In the genomic region with DNA sequence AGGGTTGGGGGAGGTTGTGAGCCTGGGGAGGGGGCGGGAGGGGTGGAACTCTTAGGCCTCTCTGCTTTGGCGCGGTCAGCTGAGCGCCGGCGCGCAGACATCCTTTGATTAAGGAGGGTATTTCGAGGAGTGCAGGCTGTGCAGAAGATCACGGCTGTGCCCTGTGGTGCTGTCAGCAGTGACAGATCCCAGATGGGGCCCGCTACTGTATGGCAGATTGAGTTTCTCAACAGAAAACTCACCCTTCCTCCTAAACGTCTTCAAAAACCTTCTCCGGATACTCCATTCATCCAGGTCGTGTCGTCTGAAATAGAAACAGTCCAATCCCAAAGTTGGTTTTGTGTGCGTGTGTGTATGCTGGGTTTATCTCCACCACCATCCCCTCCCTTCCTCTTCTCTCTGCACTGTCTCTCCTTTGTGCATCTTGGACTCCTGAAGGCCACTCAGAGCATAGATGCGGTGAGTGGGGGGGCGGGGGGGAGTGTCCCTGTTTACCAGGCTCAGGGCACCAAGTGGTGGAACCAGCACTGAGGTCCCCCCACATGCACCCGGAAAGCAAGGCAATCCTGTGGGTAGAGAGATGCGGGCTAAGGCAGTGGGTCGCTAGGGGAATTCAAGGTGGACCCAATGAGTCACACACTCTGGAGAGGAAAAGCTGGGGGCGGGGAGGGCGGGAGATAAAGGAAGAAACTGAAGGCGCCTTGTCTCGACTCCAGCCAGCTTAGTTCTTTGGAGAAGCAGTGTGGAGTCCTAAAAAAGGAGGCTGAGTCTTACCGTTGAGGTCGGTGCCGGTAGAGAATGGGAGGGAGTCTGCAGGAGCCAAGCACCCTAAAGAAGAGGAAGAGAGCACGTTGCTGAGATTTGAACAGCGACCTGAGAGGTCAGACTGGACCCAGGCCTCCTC, we compare ENCODE assay signal across 14 mouse cellular contexts. TPM values are rescaled to one million over a fixed set of nuclear protein-coding genes. Genes with fewer than 3 reads are reported as not detected.
DNase-seq lines count a peak whose midpoint lies in the region; ATAC-seq and TF ChIP-seq lines count a peak whose summit lies in the region.
"Had no signal": no experiment of that assay in that cellular context is flagged by ENCODE, and none has a peak within 500 bp of the region (broad histone marks: within the 10 kb centered on the region; RNA-seq: fewer than 3 reads in every experiment).

No protein-coding gene starts in this region.

- no peak for DNase-seq in kidney, adult 18-20 months
- peak; percentile 74 for DNase-seq in heart, postnatal 0 days (ENCODE audit: low spot score)
- DNase-seq in adrenal gland, postnatal 25 days, result no peak
- DNase-seq in right cerebral cortex, postnatal 36 days (ENCODE audit: low spot score in 2 of 2), result no peak
- DNase-seq in adrenal gland, postnatal 14 days, result no peak
- DNase-seq: kidney, postnatal 25 days; retina, postnatal 1 day had no signal

- WGBS in kidney, embryonic 14.5 days, result under 1% methylated on average over 29 of the region's 29 CpGs
- WGBS in embryonic facial prominence, embryonic 12.5 days, result under 1% methylated on average over 29 of the region's 29 CpGs
- WGBS in heart, postnatal 0 days, result 3% methylated on average over 29 of the region's 29 CpGs
- 2% methylated on average over 29 of the region's 29 CpGs for WGBS in liver, embryonic 12.5 days (ENCODE audit: insufficient replicate concordance)

- no peaks in the 10 kb centered on the region for H3K9me3 ChIP-seq in kidney, embryonic 14.5 days (ENCODE audit: control insufficient read depth, low read length)
- no peaks in the 10 kb centered on the region for H3K9me3 ChIP-seq in embryonic facial prominence, embryonic 12.5 days
- H3K9me3 ChIP-seq in heart, postnatal 0 days (replicated peaks; ENCODE audit: control insufficient read depth, low read length), result no peaks in the 10 kb centered on the region
- no peaks in the 10 kb centered on the region for H3K9me3 ChIP-seq in liver, embryonic 12.5 days (replicated peaks)

- no peak overlapping the region for H3K9ac ChIP-seq in kidney, embryonic 14.5 days (ENCODE audit: low read depth, low read length)
- peak overlapping the region; percentile 46 for H3K9ac ChIP-seq in embryonic facial prominence, embryonic 12.5 days
- peak overlapping the region; percentile 78 for H3K9ac ChIP-seq in heart, postnatal 0 days (replicated peaks; ENCODE audit: low read depth, low read length)
- H3K9ac ChIP-seq in liver, embryonic 12.5 days, result no peak overlapping the region

- no peaks in the 10 kb centered on the region for H3K36me3 ChIP-seq in kidney, embryonic 14.5 days (ENCODE audit: control insufficient read depth, insufficient read depth, low read length)
- H3K36me3 ChIP-seq in embryonic facial prominence, embryonic 12.5 days, result no peaks in the 10 kb centered on the region
- no peaks in the 10 kb centered on the region for H3K36me3 ChIP-seq in heart, postnatal 0 days (replicated peaks; ENCODE audit: control insufficient read depth, insufficient read depth, low read length)
- H3K36me3 ChIP-seq in liver, embryonic 12.5 days, result no peaks in the 10 kb centered on the region

- no peak for TF ChIP-seq EP300 in heart, postnatal 0 days (IDR thresholded peaks at IDR 0.05; ENCODE audit: low read depth)

- no peak for TF ChIP-seq CTCF in heart, postnatal 0 days (IDR thresholded peaks at IDR 0.05; ENCODE audit: low read depth)

- 0 out of 2 replicates have a peak, but pooled peaks cover 5% of the 10 kb centered on the region for H3K4me1 ChIP-seq in kidney, embryonic 14.5 days (ENCODE audit: control insufficient read depth, insufficient read depth, low read length)
- peaks cover 21% of the 10 kb centered on the region; the same call in 1 of the 2 replicates for H3K4me1 ChIP-seq in embryonic facial prominence, embryonic 12.5 days
- peaks cover 24% of the 10 kb centered on the region; the same call in 1 of the 2 replicates for H3K4me1 ChIP-seq in heart, postnatal 0 days (ENCODE audit: control insufficient read depth, insufficient read depth)
- peaks cover 9% of the 10 kb centered on the region; the same call in 1 of the 2 replicates for H3K4me1 ChIP-seq in liver, embryonic 12.5 days

- H3K27ac ChIP-seq in kidney, embryonic 14.5 days (ENCODE audit: low read depth, low read length), result no peak overlapping the region
- H3K27ac ChIP-seq in embryonic facial prominence, embryonic 12.5 days, result peak overlapping the region; percentile 77
- H3K27ac ChIP-seq in heart, postnatal 0 days (ENCODE audit: low read depth), result peak overlapping the region; percentile 95
- H3K27ac ChIP-seq in liver, embryonic 12.5 days, result peak overlapping the region; percentile 68
- H3K27ac ChIP-seq: macrophage had no signal

- ATAC-seq in kidney, embryonic 14.5 days (ENCODE audit: low FRiP score, low TSS enrichment), result 0 out of 2 replicates have a peak, but pooled peaks have one; percentile 17
- no peak for ATAC-seq in embryonic facial prominence, embryonic 12.5 days (ENCODE audit: insufficient number of reproducible peaks, insufficient read depth, low FRiP score, low TSS enrichment)
- ATAC-seq in heart, postnatal 0 days (ENCODE audit: insufficient read depth, low read depth), result 0 out of 2 replicates have a peak, but pooled peaks have one; percentile 13
- ATAC-seq in liver, embryonic 12.5 days, result no peak
- ATAC-seq: CD4-positive, CD25-positive, alpha-beta regulatory T cell, adult 4 months had no signal

- H3K4me2 ChIP-seq in kidney, embryonic 14.5 days (replicated peaks; ENCODE audit: low read depth, low read length), result no peak overlapping the region
- peak overlapping the region; percentile 40 for H3K4me2 ChIP-seq in embryonic facial prominence, embryonic 12.5 days (replicated peaks)
- peak overlapping the region; percentile 81 for H3K4me2 ChIP-seq in heart, postnatal 0 days (ENCODE audit: low read depth, low read length)
- no peak overlapping the region for H3K4me2 ChIP-seq in liver, embryonic 12.5 days

- peak overlapping the region; percentile 9; the same call in 1 of the 2 replicates for H3K4me3 ChIP-seq in kidney, embryonic 14.5 days (ENCODE audit: low read length)
- peak overlapping the region; percentile 32 for H3K4me3 ChIP-seq in embryonic facial prominence, embryonic 12.5 days
- H3K4me3 ChIP-seq in heart, postnatal 0 days (ENCODE audit: low read depth, low read length), result peak overlapping the region; percentile 60
- H3K4me3 ChIP-seq in liver, embryonic 12.5 days, result peak overlapping the region; percentile 25
- H3K4me3 ChIP-seq: myocyte had no signal

- H3K27me3 ChIP-seq in kidney, embryonic 14.5 days (ENCODE audit: control insufficient read depth, insufficient read depth, low read length), result peaks cover 95% of the 10 kb centered on the region
- H3K27me3 ChIP-seq in embryonic facial prominence, embryonic 12.5 days, result peaks cover 90% of the 10 kb centered on the region
- no peaks in the 10 kb centered on the region for H3K27me3 ChIP-seq in heart, postnatal 0 days (ENCODE audit: control insufficient read depth, insufficient read depth, low read length)
- H3K27me3 ChIP-seq in liver, embryonic 12.5 days (replicated peaks), result peaks cover 99% of the 10 kb centered on the region

RNA-seq across cellular contexts. Expression of gene Hand2, which starts 11.2 kb away (rescaled TPM):
- not detected in 2 replicates for polyA plus RNA-seq in kidney, embryonic 14.5 days (2014; fragmentation: Nextera tagmentation; extraction: Ambion mirVana)
- 5.8 and 6.3 TPM in 2 replicates for polyA plus RNA-seq in embryonic facial prominence, embryonic 12.5 days (2016; fragmentation: Nextera tagmentation; extraction: Ambion mirVana)
- total RNA-seq in heart, postnatal 0 days (2014; rRNA removed; ENCODE audit: low replicate concordance), result 33.2 and 39.5 TPM in 2 replicates
- polyA plus RNA-seq in heart, postnatal 0 days (2015; fragmentation: Nextera tagmentation; extraction: Ambion mirVana), result 9.9 and 11.7 TPM in 2 replicates
- 2.5 and 2.6 TPM in 2 replicates for polyA plus RNA-seq in liver, embryonic 12.5 days (2016; fragmentation: Nextera tagmentation; extraction: Ambion mirVana)
- 31.1 and 40.4 TPM in 2 replicates for total RNA-seq in adrenal gland, postnatal 25 days (2021)
- total RNA-seq in adrenal gland, postnatal 14 days (2021), result 35.6 and 40.2 TPM in 2 replicates
- total RNA-seq: hematopoietic stem cell, adult 5-6 weeks had no signal
- polyA plus RNA-seq: CD4-positive, CD25-positive, alpha-beta regulatory T cell, adult 4 months; macrophage; myocyte had no signal

Comparison
In these comparisons a context has a peak if more than half of its experiments do, and no peak if none do; other contexts are left out.
1. ATAC-seq: peak in kidney, embryonic 14.5 days (single experiment) and heart, postnatal 0 days (single experiment); none in embryonic facial prominence, embryonic 12.5 days (single experiment) and liver, embryonic 12.5 days (single experiment).
2. H3K4me2 ChIP-seq: peak in embryonic facial prominence, embryonic 12.5 days (single experiment) and heart, postnatal 0 days (single experiment); none in kidney, embryonic 14.5 days (single experiment) and liver, embryonic 12.5 days (single experiment).
3. H3K4me3 ChIP-seq: peak in every context shown above with its lines; median percentile 60 in heart, postnatal 0 days; 32 in embryonic facial prominence, embryonic 12.5 days; 25 in liver, embryonic 12.5 days; 9 in kidney, embryonic 14.5 days.
4. H3K9ac ChIP-seq: peak in embryonic facial prominence, embryonic 12.5 days (single experiment) and heart, postnatal 0 days (single experiment); none in kidney, embryonic 14.5 days (single experiment) and liver, embryonic 12.5 days (single experiment).